Mouse (Mus musculus) MEL (cell line): ENCODE data around the gene Gm6657.

Experiments
- CTCF ChIP-seq, 3 experiments: IDR thresholded peaks in 2 of 3; conservative IDR thresholded peaks in 1 of 3; 2 replicates each; pipeline ENCODE4 v1.5.1; 2011 to 2012; ENCODE audit warnings: low read length in 3 of 3, low read depth in 2 of 3, mild to moderate bottlenecking in 2 of 3, improper control_type of control experiment in 1 of 3, inconsistent platforms in 1 of 3, mixed read lengths in 1 of 3, moderate library complexity in 1 of 3; ENCODE audit not compliant: control insufficient read depth in 1 of 3, insufficient read depth in 1 of 3, poor library complexity in 1 of 3, severe bottlenecking in 1 of 3
- EP300 ChIP-seq, 2 experiments: IDR thresholded peaks; 2 replicates each; pipeline ENCODE4 v1.6.1; 2011; ENCODE audit warnings: improper control_type of control experiment in 2 of 2, low read length in 2 of 2, low read depth in 1 of 2, mild to moderate bottlenecking in 1 of 2
- JUND ChIP-seq: IDR thresholded peaks from 2 replicates; pipeline ENCODE4 v1.6.1; 2011; ENCODE audit warnings: low read depth, mild to moderate bottlenecking, improper control_type of control experiment, low read length
- MAX ChIP-seq: IDR thresholded peaks from 2 replicates; pipeline ENCODE4 v1.6.1; 2011; ENCODE audit warnings: low read length, improper control_type of control experiment
- POLR2A ChIP-seq, 2 experiments: IDR thresholded peaks; 2 replicates each; pipeline ENCODE4 v1.6.1; 2011 to 2012; ENCODE audit warnings: low read length in 2 of 2, mild to moderate bottlenecking in 2 of 2, control low read depth in 1 of 2, improper control_type of control experiment in 1 of 2, low read depth in 1 of 2, moderate library complexity in 1 of 2; ENCODE audit not compliant: control insufficient read depth in 1 of 2, insufficient read depth in 1 of 2, poor library complexity in 1 of 2
- ZC3H11A ChIP-seq: IDR thresholded peaks from 2 replicates; pipeline ENCODE4 v1.6.1; 2012; ENCODE audit warnings: low read depth, mild to moderate bottlenecking, inconsistent platforms, low read length, improper control_type of control experiment

- TF ChIP-seq JUND: no peak
- TF ChIP-seq CTCF (IDR thresholded peaks at IDR 0.05 in 2 of 3, conservative IDR thresholded peaks at IDR 0.05 in 1 of 3; ENCODE audit: control insufficient read depth in 1 of 3, insufficient read depth in 1 of 3, low read depth in 2 of 3, low read length in 3 of 3, poor library complexity in 1 of 3, severe bottlenecking in 1 of 3): no peak
- no peak for TF ChIP-seq POLR2A (IDR thresholded peaks at IDR 0.05; ENCODE audit: control insufficient read depth in 1 of 2, insufficient read depth in 1 of 2, low read depth in 1 of 2, low read length in 2 of 2, poor library complexity in 1 of 2)
- no peak for TF ChIP-seq MAX
- TF ChIP-seq ZC3H11A: no peak
- TF ChIP-seq EP300 (IDR thresholded peaks at IDR 0.05; ENCODE audit: low read depth in 1 of 2, low read length in 2 of 2): no peak
These were observed 25.3 kb downstream of the Gm6657 start for GRCm38 (mm10) chr12:78219191-78219825.
